Mouse (Mus musculus) MEL (cell line): ENCODE results near the gene Ipo5.

Source experiments
- CHD2 ChIP-seq: IDR thresholded peaks from 2 replicates; pipeline ENCODE4 v1.6.1; 2011; ENCODE audit warnings: low read length, improper control_type of control experiment
- CTCF ChIP-seq, 3 experiments: IDR thresholded peaks in 2 of 3; conservative IDR thresholded peaks in 1 of 3; 2 replicates each; pipeline ENCODE4 v1.5.1; 2011 to 2012; ENCODE audit warnings: low read length in 3 of 3, low read depth in 2 of 3, mild to moderate bottlenecking in 2 of 3, improper control_type of control experiment in 1 of 3, inconsistent platforms in 1 of 3, mixed read lengths in 1 of 3, moderate library complexity in 1 of 3; ENCODE audit not compliant: control insufficient read depth in 1 of 3, insufficient read depth in 1 of 3, poor library complexity in 1 of 3, severe bottlenecking in 1 of 3
- RCOR1 ChIP-seq: IDR thresholded peaks from 2 replicates; pipeline ENCODE4 v1.6.1; 2012; ENCODE audit warnings: low read depth, mild to moderate bottlenecking, inconsistent platforms, low read length, improper control_type of control experiment

- TF ChIP-seq CHD2 (no peak), RCOR1 (no peak), CTCF (IDR thresholded peaks at IDR 0.05 in 2 of 3, conservative IDR thresholded peaks at IDR 0.05 in 1 of 3; ENCODE audit: control insufficient read depth in 1 of 3, insufficient read depth in 1 of 3, low read depth in 2 of 3, low read length in 3 of 3, poor library complexity in 1 of 3, severe bottlenecking in 1 of 3) (no peak)
Measured at GRCm38 (mm10) chr14:120870736-120871135, 40.3 kb upstream of the Ipo5 start.
